Mouse (Mus musculus) spleen, adult 18-20 months (tissue): ENCODE results near the gene Adgb.

Source experiments
- DNase-seq, 2 experiments: peaks; one replicate each; pipeline ENCODE4 v3.0.0; 2022; ENCODE audit warnings: mixed read lengths in 2 of 2

The Adgb gene

DNA sequence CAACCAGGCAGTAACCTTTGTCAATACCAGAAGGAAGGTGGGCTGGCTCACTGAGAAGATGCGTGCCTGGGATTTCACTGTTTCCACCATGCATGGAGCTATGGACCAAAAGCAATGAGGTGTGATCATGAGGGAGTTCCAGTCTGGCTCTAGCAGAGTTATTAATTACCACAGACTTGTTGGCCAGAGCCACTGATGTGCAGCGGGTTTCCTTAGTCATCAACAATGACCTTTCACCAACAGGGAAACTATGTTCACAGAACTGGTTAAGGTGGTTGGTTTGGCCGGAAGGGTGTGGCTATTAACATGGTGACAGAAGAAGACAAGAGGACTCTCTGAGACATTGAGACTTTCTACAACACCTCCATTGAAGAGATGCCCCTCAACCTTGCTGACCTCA, 128.2 kb downstream of the Adgb start:
- DNase-seq: no peak

DNA sequence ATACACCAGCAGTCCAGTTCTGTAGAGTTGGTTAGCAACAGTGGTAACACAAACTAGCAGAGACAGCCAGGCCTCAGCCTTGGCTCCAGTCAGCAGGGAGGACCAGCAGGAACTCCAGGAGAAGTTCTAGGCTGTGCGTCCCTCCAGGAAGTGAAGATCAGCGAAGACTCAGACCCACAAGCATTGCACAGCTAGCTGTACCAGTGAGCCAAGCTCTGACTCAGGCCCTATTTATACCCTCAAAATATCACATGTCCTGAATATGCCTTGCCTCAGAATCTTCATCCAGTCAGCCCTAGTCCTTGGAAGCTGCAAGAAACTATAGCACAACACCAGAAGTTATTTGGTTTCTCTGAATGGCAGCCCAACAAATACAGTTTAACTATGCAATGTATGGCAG, 146.6 kb downstream of the Adgb start:
- no peak for DNase-seq

DNA sequence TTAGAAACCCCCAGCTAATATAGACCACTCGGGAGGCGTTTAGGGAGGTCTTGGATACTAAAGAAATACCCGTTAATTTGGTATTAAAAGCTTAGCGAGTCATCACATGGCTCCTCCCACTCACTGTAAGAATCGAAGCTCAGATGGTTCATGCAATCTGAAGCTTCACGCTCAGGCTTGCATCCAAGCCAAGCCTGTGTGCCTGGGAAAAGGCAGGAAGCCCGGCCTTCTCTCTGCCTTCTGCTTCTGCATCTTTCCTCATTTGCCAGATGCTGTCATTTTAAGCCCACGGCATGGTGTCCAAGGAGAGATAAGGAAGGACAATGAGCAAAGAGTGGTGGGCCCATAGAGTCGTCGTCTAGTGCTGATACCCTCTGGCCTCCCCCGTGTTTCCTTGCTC, 149.2 kb downstream of the Adgb start:
- DNase-seq: no peak

DNA sequence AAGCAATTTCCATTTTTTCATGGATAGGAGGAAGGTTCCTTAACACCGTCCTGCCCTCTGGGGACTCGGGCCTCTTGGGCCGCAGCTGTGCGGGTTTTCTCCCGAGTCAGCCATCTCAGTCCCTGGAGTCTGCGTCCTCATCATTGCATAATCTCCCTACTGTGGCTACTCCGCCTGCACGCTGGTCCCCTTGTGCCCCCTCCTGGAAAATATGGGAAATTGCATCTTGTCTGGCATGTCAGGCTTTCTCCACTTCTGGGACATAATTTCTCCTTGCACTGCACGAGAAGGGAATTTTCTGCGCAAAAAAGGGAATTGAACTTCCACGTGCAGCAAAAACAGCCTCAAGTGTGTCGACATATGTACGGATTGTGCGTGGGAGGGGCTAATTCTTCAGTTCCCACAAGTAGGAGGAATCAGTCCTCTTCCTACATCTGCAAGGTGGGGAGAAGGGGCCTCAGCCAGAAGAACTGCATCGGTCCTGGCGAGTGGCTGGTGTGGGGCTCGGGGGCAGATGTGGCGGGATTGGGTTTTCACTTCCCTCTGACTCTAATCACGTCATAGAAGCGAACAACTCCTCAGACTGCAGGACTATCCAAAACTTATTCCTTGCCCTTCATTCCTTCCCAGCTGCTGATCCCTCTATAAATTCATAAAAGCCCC, 150.9 kb downstream of the Adgb start:
- DNase-seq: peak in 1 of 2 experiments; percentile 23

DNA sequence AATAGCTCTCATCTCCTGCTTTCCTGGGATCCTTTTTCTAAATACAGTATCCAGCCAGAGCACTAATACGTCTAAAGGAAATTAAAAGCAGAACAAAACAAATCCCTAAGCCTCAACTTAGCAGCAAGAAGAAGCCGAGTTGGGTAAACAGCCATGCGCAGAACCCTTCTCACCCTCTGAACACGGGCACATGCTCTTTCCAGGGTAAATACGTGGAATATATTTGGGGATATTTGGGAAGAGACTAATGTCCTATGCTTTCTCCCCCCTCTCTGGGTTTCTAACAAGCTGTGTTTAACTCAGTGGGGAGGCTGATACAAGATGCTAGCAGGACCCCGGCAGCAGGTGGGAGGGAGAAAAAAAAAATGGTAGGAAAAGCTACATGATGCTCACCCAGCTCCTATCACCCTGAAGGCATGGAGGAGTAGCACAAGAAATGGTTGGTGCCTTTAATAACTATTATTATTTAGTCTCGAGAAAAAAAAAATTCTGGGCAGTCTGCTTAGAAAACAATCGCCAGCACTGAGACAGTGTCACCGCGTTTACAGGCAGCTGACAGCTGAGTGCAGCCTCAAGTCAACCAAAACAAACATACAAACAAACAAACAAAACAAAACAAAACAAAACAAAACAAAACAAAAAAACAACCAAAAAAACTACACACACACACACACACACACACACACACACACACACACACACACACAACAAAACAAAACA, 151.6 kb downstream of the Adgb start:
- no peak for DNase-seq

DNA sequence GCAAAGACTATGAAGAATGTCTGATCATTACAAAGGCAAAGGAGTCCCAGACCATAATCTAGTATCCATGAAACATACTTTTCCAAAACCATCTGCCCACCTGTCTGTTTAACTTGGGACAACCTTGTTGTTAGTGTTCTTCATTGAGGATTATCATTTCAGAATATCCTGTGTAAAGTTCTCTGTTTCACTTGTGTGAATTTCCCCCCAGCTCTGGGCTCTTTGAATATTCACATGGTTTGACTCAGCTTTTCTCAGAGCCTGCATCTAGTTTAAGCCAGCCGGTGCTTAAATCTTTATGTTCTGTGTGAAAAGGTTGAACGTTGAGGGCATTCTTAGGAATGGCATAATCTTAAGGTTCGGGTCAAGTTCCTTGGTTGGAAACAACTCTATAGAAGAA, 154.0 kb downstream of the Adgb start:
- no peak for DNase-seq

DNA sequence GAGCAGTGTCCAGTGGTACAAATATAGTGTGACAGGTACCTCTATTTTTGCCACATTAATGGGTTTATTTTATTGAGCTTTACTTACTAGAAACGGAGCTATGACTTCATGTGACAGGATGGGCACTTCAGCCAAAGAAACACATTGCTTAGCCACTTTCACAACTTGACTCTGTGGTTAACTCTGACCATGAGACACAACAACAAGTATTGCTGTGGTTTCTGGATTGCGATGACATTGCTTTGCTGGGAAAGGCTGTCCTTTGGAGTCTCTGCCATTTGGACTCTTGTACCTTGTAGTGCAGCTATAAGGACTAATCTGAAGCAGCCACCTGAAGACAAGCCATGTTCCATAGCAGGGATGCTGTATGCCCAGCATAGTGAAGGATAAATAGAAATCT, 156.5 kb downstream of the Adgb start:
- no peak for DNase-seq

DNA sequence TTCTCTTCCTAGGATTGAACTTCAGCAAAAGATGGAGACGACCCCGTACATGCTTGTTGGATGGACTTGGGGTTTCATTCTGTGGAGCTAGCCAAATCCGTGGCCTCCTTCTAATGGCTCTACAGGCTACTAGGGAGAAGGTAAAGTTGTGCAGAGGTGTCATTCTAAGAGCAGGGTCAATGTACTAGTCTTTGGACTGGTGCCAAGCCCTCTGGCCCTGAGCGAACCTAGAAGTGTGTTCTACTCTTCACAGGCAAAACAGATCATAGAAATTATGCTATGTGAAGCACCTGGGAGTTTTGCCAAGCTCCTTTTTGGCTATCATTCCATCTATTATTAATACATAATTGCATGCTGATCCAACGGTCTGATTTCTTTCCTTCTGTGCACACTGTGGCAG, 157.6 kb downstream of the Adgb start:
- DNase-seq: no peak

DNA sequence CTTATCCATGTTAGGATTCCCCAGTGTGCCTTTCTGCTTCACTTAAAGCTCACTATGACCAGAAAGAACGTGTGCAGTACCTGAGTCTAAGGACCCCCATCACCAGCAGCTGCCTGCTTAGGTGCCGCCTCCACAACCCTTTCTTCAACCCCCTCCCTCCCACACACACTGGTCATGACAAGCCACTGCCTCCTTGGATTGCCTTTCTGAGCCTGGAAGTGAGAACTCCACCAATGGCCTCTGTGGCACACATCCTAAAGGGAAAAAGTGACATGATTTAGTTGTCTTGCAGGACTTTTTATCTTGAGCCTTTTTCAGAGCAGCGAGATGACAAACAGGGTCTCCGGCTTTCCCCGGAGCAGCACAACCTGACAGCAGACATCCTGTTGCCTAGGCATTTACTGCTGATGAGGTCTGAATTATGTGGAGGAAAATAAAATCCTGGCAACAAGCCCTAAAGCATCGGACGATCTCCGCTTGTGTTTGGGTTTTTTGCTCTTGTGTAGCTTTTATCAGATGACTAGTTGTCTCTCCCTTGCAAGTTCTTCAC, 162.2 kb downstream of the Adgb start:
- DNase-seq: no peak

DNA sequence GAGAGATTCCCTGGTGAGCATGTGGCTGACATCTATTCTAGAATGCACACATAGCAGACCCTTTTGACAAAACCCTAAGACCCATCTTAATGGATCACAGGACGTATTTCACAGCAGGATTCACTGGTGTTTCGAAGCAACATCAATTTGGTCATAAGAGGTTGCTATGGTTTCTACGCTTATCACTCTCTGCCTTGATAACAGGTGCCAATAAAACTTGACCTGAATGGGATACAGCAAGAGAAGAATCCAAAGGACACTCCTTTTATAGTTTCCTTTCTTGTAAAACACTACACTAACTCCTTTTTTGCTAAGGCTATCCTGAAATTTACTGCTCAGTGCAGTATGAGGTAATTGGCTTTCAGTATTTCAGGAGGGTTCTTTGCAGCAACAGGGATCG, 163.1 kb downstream of the Adgb start:
- DNase-seq: no peak

DNA sequence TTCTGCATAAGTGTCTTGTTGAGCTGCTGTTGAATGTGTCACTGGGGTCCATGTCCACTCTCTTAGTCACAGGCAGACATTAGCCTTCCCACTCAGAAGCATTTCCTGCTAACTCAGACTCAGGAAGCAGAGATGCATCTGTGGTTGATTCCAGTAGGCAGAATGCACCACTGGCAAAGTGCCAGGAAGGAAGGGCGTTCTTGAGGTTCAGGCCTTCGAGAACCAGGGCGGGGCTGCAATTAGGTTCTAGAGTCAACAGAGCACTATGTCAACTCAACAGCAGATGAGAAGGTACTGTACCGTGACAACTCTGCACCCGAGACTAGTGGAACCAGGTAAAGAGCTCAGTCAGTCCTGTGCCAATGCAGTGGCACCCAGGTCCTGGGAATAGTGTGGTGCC, 164.7 kb downstream of the Adgb start:
- peak in 1 of 2 experiments; percentile 6 for DNase-seq

DNA sequence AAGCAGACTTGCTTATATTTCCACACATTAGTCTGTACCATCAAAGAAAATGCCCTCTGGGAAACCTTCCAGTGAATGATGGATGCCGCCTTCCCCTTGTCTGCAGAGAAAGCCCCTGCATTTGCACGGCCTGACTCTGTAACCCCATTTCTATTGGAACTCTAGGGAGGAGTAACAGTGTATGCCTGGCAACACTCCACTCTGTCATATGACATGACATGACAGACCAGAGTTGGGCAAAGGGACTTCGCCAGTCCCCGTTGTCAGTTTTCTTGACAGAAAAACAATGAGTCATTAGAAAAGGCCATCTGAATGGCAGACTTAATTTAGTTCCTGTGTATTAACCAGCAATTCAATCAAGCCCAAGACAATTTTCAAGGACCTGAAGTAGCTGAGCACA, 167.8 kb downstream of the Adgb start:
- no peak for DNase-seq

DNA sequence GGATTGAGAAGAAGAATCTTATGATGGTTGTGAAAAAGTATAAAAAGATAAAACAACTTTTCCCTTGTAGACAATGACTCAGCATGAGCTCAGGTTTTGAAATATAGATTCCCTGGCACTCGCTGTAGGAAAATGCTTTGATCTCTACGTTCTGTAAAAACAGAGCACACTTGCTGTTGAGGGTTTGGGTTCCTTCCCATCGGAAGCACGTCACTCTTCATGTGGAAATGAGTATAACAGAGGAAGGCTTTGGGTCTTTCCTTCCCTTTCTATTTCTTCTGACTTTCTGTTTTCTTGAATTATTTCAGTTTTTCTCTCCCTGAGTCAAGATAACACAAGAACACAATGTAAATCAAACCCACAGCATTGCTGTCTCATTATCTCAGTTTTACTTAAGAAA, 170.4 kb downstream of the Adgb start:
- no peak for DNase-seq

DNA sequence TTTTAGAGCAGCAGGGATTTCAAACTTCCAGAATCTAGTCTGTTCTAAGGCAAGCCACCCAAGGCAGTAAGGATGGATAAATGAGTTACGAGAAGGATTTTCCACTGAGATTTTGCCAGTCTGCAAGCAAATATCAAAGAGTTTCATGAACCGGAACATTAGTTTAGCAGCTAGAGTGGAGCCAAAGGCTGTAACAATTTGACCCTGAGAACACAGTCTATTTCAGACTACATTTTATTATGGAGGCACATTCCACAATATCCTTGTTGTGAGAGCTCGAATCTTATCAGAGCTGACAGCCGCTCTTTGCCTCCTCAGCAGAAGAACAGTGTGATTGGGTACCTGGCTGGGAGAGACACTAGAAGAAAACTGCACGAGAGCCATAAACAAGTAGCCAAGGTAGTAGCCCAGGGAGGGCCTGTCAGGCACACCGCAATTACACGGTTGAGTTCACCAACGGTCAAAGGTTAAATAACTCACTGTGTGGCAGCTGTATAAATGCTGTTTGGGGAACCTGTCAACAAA, 171.1 kb downstream of the Adgb start:
- DNase-seq: no peak

DNA sequence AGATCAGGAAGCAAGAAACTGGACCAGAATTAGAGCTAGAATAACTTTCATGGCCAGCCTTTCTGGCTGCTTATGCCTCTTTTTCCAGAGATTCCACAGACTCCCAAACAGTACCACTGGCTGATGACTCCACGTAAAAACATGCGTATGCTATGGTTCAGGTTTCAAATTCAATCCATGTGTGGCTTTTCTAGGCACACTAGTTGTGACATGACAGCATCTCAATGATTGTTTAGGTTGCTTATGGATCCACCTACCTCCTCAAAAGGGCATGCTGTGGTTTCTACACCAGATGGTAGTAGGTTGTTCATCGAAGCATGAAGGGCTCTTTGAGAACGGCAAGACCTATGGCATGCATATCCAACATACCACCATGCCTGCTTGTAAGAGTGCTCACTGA, 172.1 kb downstream of the Adgb start:
- DNase-seq: no peak

DNA sequence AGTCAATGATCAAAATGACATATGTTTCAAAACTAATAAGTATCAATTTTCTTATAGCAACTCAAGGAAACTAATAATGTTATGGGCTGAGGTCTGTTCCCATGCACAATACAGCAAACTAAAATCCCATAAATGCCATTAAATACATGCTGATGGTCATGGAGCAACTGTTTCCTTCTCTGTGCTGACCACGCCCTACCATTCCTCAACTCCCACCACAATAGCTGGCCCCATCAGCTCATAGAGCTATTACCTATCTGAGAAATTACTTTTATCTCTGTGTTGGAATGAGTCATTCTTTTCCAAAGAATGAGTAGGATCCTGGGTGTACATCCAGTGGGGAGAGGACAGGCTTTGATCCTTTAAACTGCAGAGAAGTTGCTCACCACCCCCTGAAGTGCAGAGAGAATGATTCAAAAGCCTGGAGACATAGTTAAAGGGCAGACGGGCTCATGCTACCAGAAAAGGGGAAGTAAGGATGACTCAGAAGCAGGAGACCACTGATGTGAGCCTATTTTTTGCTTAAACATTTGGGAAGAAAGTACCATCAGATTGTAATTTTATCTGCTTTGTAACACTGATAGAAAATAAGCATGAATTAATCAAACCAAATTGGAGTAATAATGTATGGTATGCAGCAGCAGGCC, 184.8 kb downstream of the Adgb start:
- no peak for DNase-seq
